Mouse (Mus musculus): Measurements from ENCODE around the gene Bax. TPM values are rescaled to one million over a fixed set of nuclear protein-coding genes. Genes with fewer than 3 reads are reported as not detected.

Bax gene
- total and polyA plus RNA-seq, 2 experiments: 19.5 to 62.0 TPM

GRCm38 (mm10) chr7:45414740-45415224, 51.9 kb downstream of the Bax start:
- no peak overlapping the region for H3K9ac ChIP-seq (ENCODE audit: low read depth, low read length)
- H3K27me3 ChIP-seq (ENCODE audit: control insufficient read depth, insufficient read depth, low read length): peaks cover 17% of the 10 kb centered on the region; the same call in 1 of the 2 replicates
- WGBS: 48% methylated on average over 12 of the region's 12 CpGs
- no peaks in the 10 kb centered on the region for H3K4me1 ChIP-seq (ENCODE audit: control insufficient read depth, insufficient read depth, low read length)
- DNase-seq (ENCODE audit: extremely low read depth, low read depth, low spot score): no peak
- no peak for TF ChIP-seq CTCF (IDR thresholded peaks at IDR 0.05; ENCODE audit: low read depth, low read length)
- TF ChIP-seq POLR2A (IDR thresholded peaks at IDR 0.05; ENCODE audit: extremely low read depth, insufficient read depth, low read length): no peak
- no peaks in the 10 kb centered on the region for H3K36me3 ChIP-seq (ENCODE audit: control insufficient read depth, insufficient read depth, low read length)
- H3K4me3 ChIP-seq (ENCODE audit: insufficient read depth, low read depth, low read length): no peak overlapping the region
- H3K27ac ChIP-seq (replicated peaks; ENCODE audit: insufficient read depth, low read depth, low read length): no peak overlapping the region
- H3K79me2 ChIP-seq (ENCODE audit: control insufficient read depth, insufficient read depth, low read length): no peaks in the 10 kb centered on the region

- no peaks in the 10 kb centered on the region for H3K36me3 ChIP-seq (ENCODE audit: control insufficient read depth, insufficient read depth, low read length)
- no peak overlapping the region for H3K9ac ChIP-seq (ENCODE audit: low read depth, low read length)
- no peaks in the 10 kb centered on the region for H3K79me2 ChIP-seq (ENCODE audit: control insufficient read depth, insufficient read depth, low read length)
- TF ChIP-seq POLR2A (IDR thresholded peaks at IDR 0.05; ENCODE audit: extremely low read depth, insufficient read depth, low read length) (no peak), CTCF (IDR thresholded peaks at IDR 0.05; ENCODE audit: low read depth, low read length) (no peak)
- no peaks in the 10 kb centered on the region for H3K4me1 ChIP-seq (ENCODE audit: control insufficient read depth, insufficient read depth, low read length)
- H3K4me3 ChIP-seq (ENCODE audit: insufficient read depth, low read depth, low read length): peak overlapping the region; percentile 41; the same call in 1 of the 2 replicates
- 7% methylated on average over 27 of the region's 27 CpGs for WGBS
- peaks cover 17% of the 10 kb centered on the region; the same call in 1 of the 2 replicates for H3K27me3 ChIP-seq (ENCODE audit: control insufficient read depth, insufficient read depth, low read length)
- no peak overlapping the region for H3K27ac ChIP-seq (replicated peaks; ENCODE audit: insufficient read depth, low read depth, low read length)
- no peak for DNase-seq (ENCODE audit: extremely low read depth, low read depth, low spot score)
These were observed 52.6 kb downstream of the Bax start for GRCm38 (mm10) chr7:45413864-45414739.

GRCm38 (mm10) chr7:45413113-45413863, 53.4 kb downstream of the Bax start, which contains the start of gene Ntf5:
TSS of gene Ntf5 (plus strand) at chr7:45413695.
- no peak within 1 kb of the TSS for H3K27ac ChIP-seq (replicated peaks; ENCODE audit: insufficient read depth, low read depth, low read length)
- peak within 1 kb of the TSS; percentile 41; the same call in 1 of the 2 replicates for H3K4me3 ChIP-seq (ENCODE audit: insufficient read depth, low read depth, low read length)
- H3K79me2 ChIP-seq (ENCODE audit: control insufficient read depth, insufficient read depth, low read length): no peaks in the 10 kb centered on the region
- no peak for DNase-seq (ENCODE audit: extremely low read depth, low read depth, low spot score)
- H3K36me3 ChIP-seq (ENCODE audit: control insufficient read depth, insufficient read depth, low read length): no peaks in the 10 kb centered on the region
- H3K27me3 ChIP-seq (ENCODE audit: control insufficient read depth, insufficient read depth, low read length): peaks cover 17% of the 10 kb centered on the region; the same call in 1 of the 2 replicates
- peak within 1 kb of the TSS; percentile 58 for H3K9ac ChIP-seq (ENCODE audit: low read depth, low read length)
- TF ChIP-seq CTCF (IDR thresholded peaks at IDR 0.05; ENCODE audit: low read depth, low read length) (no peak), POLR2A (IDR thresholded peaks at IDR 0.05; ENCODE audit: extremely low read depth, insufficient read depth, low read length) (no peak)
- 6% methylated on average over 45 of the region's 45 CpGs for WGBS
- H3K4me1 ChIP-seq (ENCODE audit: control insufficient read depth, insufficient read depth, low read length): no peaks in the 10 kb centered on the region

- WGBS: 77% methylated on average over 2 of the region's 2 CpGs
- no peak overlapping the region for H3K27ac ChIP-seq (replicated peaks; ENCODE audit: insufficient read depth, low read depth, low read length)
- no peaks in the 10 kb centered on the region for H3K36me3 ChIP-seq (ENCODE audit: control insufficient read depth, insufficient read depth, low read length)
- no peaks in the 10 kb centered on the region for H3K79me2 ChIP-seq (ENCODE audit: control insufficient read depth, insufficient read depth, low read length)
- peaks cover 20% of the 10 kb centered on the region; the same call in 1 of the 2 replicates for H3K27me3 ChIP-seq (ENCODE audit: control insufficient read depth, insufficient read depth, low read length)
- H3K4me1 ChIP-seq (ENCODE audit: control insufficient read depth, insufficient read depth, low read length): no peaks in the 10 kb centered on the region
- H3K9ac ChIP-seq (ENCODE audit: low read depth, low read length): no peak overlapping the region
- DNase-seq (ENCODE audit: extremely low read depth, low read depth, low spot score): no peak
- no peak overlapping the region for H3K4me3 ChIP-seq (ENCODE audit: insufficient read depth, low read depth, low read length)
- TF ChIP-seq POLR2A (IDR thresholded peaks at IDR 0.05; ENCODE audit: extremely low read depth, insufficient read depth, low read length): no peak
- TF ChIP-seq CTCF (IDR thresholded peaks at IDR 0.05; ENCODE audit: low read depth, low read length): no peak
These were observed 54.3 kb downstream of the Bax start for GRCm38 (mm10) chr7:45412421-45412820.

Other genes starting within 250 kb of the Bax start
Only the 30 nearest of the 33 such genes appear.
- 1.4 and 1.5 TPM in 2 replicates for gene Cd37, start 227.8 kb downstream of the Bax start, total RNA-seq (2014; rRNA removed)
- 4.5 and 11.5 TPM in 2 replicates for gene Cd37, start 227.8 kb downstream of the Bax start, polyA plus RNA-seq (2012; rRNA removed)
- 0.20 and 0.37 TPM in 2 replicates for gene Slc6a16, start 225.8 kb downstream of the Bax start, total RNA-seq (2014; rRNA removed)
- gene Slc6a16, start 225.8 kb downstream of the Bax start, polyA plus RNA-seq (2012; rRNA removed): 0.86 and 1.9 TPM in 2 replicates
- gene Slc6a21, start 189.4 kb downstream of the Bax start, total RNA-seq (2014; rRNA removed): not detected in 2 replicates
- gene Slc6a21, start 189.4 kb downstream of the Bax start, polyA plus RNA-seq (2012; rRNA removed): 0.12 and 0.18 TPM in 2 replicates
- gene Trpm4, start 133.1 kb downstream of the Bax start, total RNA-seq (2014; rRNA removed): 1.2 TPM in 2 replicates
- gene Trpm4, start 133.1 kb downstream of the Bax start, polyA plus RNA-seq (2012; rRNA removed): 1.2 and 1.5 TPM in 2 replicates
- gene Hrc, start 131.6 kb downstream of the Bax start, total RNA-seq (2014; rRNA removed): 0.28 TPM in 1 of 2 replicates, not detected in the other
- not detected in 2 replicates for gene Hrc, start 131.6 kb downstream of the Bax start, polyA plus RNA-seq (2012; rRNA removed)
- 0.07 TPM in 1 of 2 replicates, not detected in the other for gene Ppfia3, start 99.9 kb downstream of the Bax start, total RNA-seq (2014; rRNA removed)
- 0.14 TPM in 1 of 2 replicates, not detected in the other for gene Ppfia3, start 99.9 kb downstream of the Bax start, polyA plus RNA-seq (2012; rRNA removed)
- gene Lin7b, start 96.3 kb downstream of the Bax start, total RNA-seq (2014; rRNA removed): not detected in 2 replicates
- gene Lin7b, start 96.3 kb downstream of the Bax start, polyA plus RNA-seq (2012; rRNA removed): not detected in 2 replicates
- 43.3 and 46.4 TPM in 2 replicates for gene Snrnp70, start 71.2 kb downstream of the Bax start, total RNA-seq (2014; rRNA removed)
- gene Snrnp70, start 71.2 kb downstream of the Bax start, polyA plus RNA-seq (2012; rRNA removed): 59.2 and 101 TPM in 2 replicates
- gene Kcna7, start 61.2 kb downstream of the Bax start, total RNA-seq (2014; rRNA removed): under 0.01 TPM in 1 of 2 replicates, not detected in the other
- gene Kcna7, start 61.2 kb downstream of the Bax start, polyA plus RNA-seq (2012; rRNA removed): not detected in 2 replicates
- 0.13 TPM in 1 of 2 replicates, not detected in the other for gene Ntf5, start 53.2 kb downstream of the Bax start, total RNA-seq (2014; rRNA removed)
- 0.04 TPM in 1 of 2 replicates, not detected in the other for gene Ntf5, start 53.2 kb downstream of the Bax start, polyA plus RNA-seq (2012; rRNA removed)
- not detected in 2 replicates for gene Lhb, start 46.1 kb downstream of the Bax start, total RNA-seq (2014; rRNA removed)
- not detected in 2 replicates for gene Lhb, start 46.1 kb downstream of the Bax start, polyA plus RNA-seq (2012; rRNA removed)
- 1.2 TPM in 2 replicates for gene Gys1, start 32.1 kb downstream of the Bax start, total RNA-seq (2014; rRNA removed)
- gene Gys1, start 32.1 kb downstream of the Bax start, polyA plus RNA-seq (2012; rRNA removed): 2.6 and 4.8 TPM in 2 replicates
- gene Ruvbl2, start 28.8 kb downstream of the Bax start, total RNA-seq (2014; rRNA removed): 8.9 and 12.3 TPM in 2 replicates
- 18.4 and 28.8 TPM in 2 replicates for gene Ruvbl2, start 28.8 kb downstream of the Bax start, polyA plus RNA-seq (2012; rRNA removed)
- 3,170 and 4,966 TPM in 2 replicates for gene Ftl1, start 7.0 kb downstream of the Bax start, total RNA-seq (2014; rRNA removed)
- 12,947 and 13,613 TPM in 2 replicates for gene Ftl1, start 7.0 kb downstream of the Bax start, polyA plus RNA-seq (2012; rRNA removed)
- gene Tulp2, start 15.0 kb upstream of the Bax start, total RNA-seq (2014; rRNA removed): 0.07 and 0.18 TPM in 2 replicates
- 0.30 and 0.31 TPM in 2 replicates for gene Tulp2, start 15.0 kb upstream of the Bax start, polyA plus RNA-seq (2012; rRNA removed)
- 1.3 and 5.7 TPM in 2 replicates for gene Gm45808, start 19.9 kb upstream of the Bax start, total RNA-seq (2014; rRNA removed)
- 0.28 and 1.5 TPM in 2 replicates for gene Gm45808, start 19.9 kb upstream of the Bax start, polyA plus RNA-seq (2012; rRNA removed)
- 73.7 and 79.3 TPM in 2 replicates for gene Dhdh, start 21.9 kb upstream of the Bax start, total RNA-seq (2014; rRNA removed)
- 37.2 and 37.7 TPM in 2 replicates for gene Dhdh, start 21.9 kb upstream of the Bax start, polyA plus RNA-seq (2012; rRNA removed)
- 68.1 and 84.8 TPM in 2 replicates for gene Nucb1, start 43.5 kb upstream of the Bax start, total RNA-seq (2014; rRNA removed)
- 307 and 310 TPM in 2 replicates for gene Nucb1, start 43.5 kb upstream of the Bax start, polyA plus RNA-seq (2012; rRNA removed)
- 4.3 and 4.4 TPM in 2 replicates for gene Ppp1r15a, start 59.4 kb upstream of the Bax start, total RNA-seq (2014; rRNA removed)
- 10.8 and 14.9 TPM in 2 replicates for gene Ppp1r15a, start 59.4 kb upstream of the Bax start, polyA plus RNA-seq (2012; rRNA removed)
- gene Plekha4, start 59.4 kb upstream of the Bax start, total RNA-seq (2014; rRNA removed): 0.55 and 0.60 TPM in 2 replicates
- gene Plekha4, start 59.4 kb upstream of the Bax start, polyA plus RNA-seq (2012; rRNA removed): 1.00 and 1.8 TPM in 2 replicates
- not detected in 2 replicates for gene Hsd17b14, start 88.0 kb upstream of the Bax start, total RNA-seq (2014; rRNA removed)
- not detected in 2 replicates for gene Hsd17b14, start 88.0 kb upstream of the Bax start, polyA plus RNA-seq (2012; rRNA removed)
- gene Bcat2, start 103.3 kb upstream of the Bax start, total RNA-seq (2014; rRNA removed): 14.7 and 18.1 TPM in 2 replicates
- gene Bcat2, start 103.3 kb upstream of the Bax start, polyA plus RNA-seq (2012; rRNA removed): 41.0 and 54.5 TPM in 2 replicates
- 0.94 and 1.0 TPM in 2 replicates for gene Fgf21, start 148.6 kb upstream of the Bax start, total RNA-seq (2014; rRNA removed)
- 3.7 and 4.3 TPM in 2 replicates for gene Fgf21, start 148.6 kb upstream of the Bax start, polyA plus RNA-seq (2012; rRNA removed)
- gene Fut1, start 150.4 kb upstream of the Bax start, total RNA-seq (2014; rRNA removed): not detected in 2 replicates
- 0.15 and 0.21 TPM in 2 replicates for gene Fut1, start 150.4 kb upstream of the Bax start, polyA plus RNA-seq (2012; rRNA removed)
- gene Izumo1, start 154.9 kb upstream of the Bax start, total RNA-seq (2014; rRNA removed): 0.09 TPM in 1 of 2 replicates, not detected in the other
- gene Izumo1, start 154.9 kb upstream of the Bax start, polyA plus RNA-seq (2012; rRNA removed): 0.04 and 0.13 TPM in 2 replicates
- gene Rasip1, start 160.6 kb upstream of the Bax start, total RNA-seq (2014; rRNA removed): 2.3 and 4.3 TPM in 2 replicates
- 3.6 and 5.1 TPM in 2 replicates for gene Rasip1, start 160.6 kb upstream of the Bax start, polyA plus RNA-seq (2012; rRNA removed)
- gene Mamstr, start 173.1 kb upstream of the Bax start, total RNA-seq (2014; rRNA removed): 0.07 and 0.09 TPM in 2 replicates
- 0.10 and 0.19 TPM in 2 replicates for gene Mamstr, start 173.1 kb upstream of the Bax start, polyA plus RNA-seq (2012; rRNA removed)
- gene Fut2, start 199.5 kb upstream of the Bax start, total RNA-seq (2014; rRNA removed): 0.18 TPM in 1 of 2 replicates, not detected in the other
- 0.05 and 0.14 TPM in 2 replicates for gene Fut2, start 199.5 kb upstream of the Bax start, polyA plus RNA-seq (2012; rRNA removed)
- gene Ntn5, start 217.1 kb upstream of the Bax start, total RNA-seq (2014; rRNA removed): not detected in 2 replicates
- not detected in 2 replicates for gene Ntn5, start 217.1 kb upstream of the Bax start, polyA plus RNA-seq (2012; rRNA removed)
- not detected in 2 replicates for gene Sec1, start 227.5 kb upstream of the Bax start, total RNA-seq (2014; rRNA removed)
- not detected in 2 replicates for gene Sec1, start 227.5 kb upstream of the Bax start, polyA plus RNA-seq (2012; rRNA removed)

Measured in liver, adult 2 months (tissue).